Mouse (Mus musculus): ENCODE data around the gene Nfe2l1.

DNA sequence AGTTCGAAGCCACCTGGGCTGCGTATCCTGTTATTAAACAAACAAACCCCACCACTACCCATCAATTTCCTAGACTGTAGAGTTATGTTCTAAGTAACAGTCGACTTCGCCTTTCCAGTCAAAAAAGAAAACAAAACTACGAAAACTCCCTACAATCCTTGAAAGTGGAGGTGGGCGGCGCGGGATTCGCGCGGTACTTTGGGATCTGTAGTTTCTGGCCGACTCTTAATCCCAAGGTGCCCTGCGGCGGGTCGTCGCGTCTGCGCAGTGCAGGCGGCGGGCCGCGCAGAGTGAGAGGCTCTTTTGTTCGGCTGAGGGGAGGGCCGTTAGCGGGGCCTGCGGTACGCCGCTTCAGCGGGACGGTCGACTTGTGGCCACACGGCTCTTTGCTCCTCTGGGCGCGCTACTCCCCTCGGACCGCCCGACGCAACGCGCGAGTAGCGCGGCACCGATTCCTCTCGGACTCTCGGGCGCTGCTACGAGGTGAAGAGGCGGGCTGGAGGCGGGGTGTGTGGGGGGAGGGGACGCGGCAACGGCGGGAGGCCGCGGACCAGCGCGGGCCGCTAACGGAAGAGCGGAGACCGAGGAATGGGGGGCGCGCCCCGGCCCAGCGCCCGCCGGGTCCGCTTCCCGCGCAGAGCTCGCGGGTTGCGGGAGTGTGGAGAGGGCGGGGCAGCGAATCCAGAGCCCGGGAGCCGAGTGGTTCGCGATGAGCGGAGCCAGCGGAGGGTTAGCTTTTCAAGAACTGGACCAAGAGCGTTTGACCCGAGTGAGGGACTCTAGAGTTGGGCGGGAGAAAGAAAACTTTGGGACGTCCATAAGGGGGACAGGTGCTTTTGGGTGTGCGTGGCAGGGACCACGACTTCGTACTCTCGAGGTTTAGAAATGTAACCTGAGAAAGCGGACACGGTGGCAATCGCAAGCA is 40.6 kb downstream of the Nfe2l1 start, which contains the start of gene Cbx1:
- TF ChIP-seq CTCF (IDR thresholded peaks at IDR 0.05; ENCODE audit: low read depth, low read length) (no peak), POLR2A (IDR thresholded peaks at IDR 0.05; ENCODE audit: borderline replicate concordance, low read depth, low read length) (no peak)
